Mouse (Mus musculus) embryonic facial prominence, embryonic 13.5 days (tissue): ENCODE measurements at regions not wholly inside any gene's neighbourhood (a gene's known extent, or its start where the extent isn't known, plus 50 kb on each side); places are given as distances from the start of the nearest gene placed in this dataset.

Experiments
- ATAC-seq: fragments of 200-750 bp; cut with Nextera tagmentation; 2 replicates; pipeline ENCODE4 v1.8.0; 2017; ENCODE audit warnings: low read depth; ENCODE audit not compliant: insufficient number of reproducible peaks, insufficient read depth, low FRiP score, low TSS enrichment
- H3K27ac ChIP-seq: fragments of 300-500 bp; sonication (generic); 2 replicates; pipeline ENCODE4 v1.5.1; 2015; ENCODE audit warnings: moderate library complexity, mild to moderate bottlenecking, inconsistent platforms
- H3K27me3 ChIP-seq: fragments of 300-500 bp; sonication (generic); 2 replicates; pipeline ENCODE4 v1.6.1; 2015; ENCODE audit warnings: mild to moderate bottlenecking, inconsistent platforms
- H3K36me3 ChIP-seq: fragments of 300-500 bp; sonication (generic); 2 replicates; pipeline ENCODE4 v1.6.1; 2015; ENCODE audit warnings: mild to moderate bottlenecking, inconsistent platforms
- H3K4me1 ChIP-seq: fragments of 300-500 bp; sonication (generic); 2 replicates; pipeline ENCODE4 v1.6.1; 2015; ENCODE audit warnings: inconsistent platforms
- H3K4me2 ChIP-seq: fragments of 300-500 bp; sonication (generic); 2 replicates; pipeline ENCODE4 v1.6.1; 2015; ENCODE audit warnings: moderate library complexity, mild to moderate bottlenecking, inconsistent platforms
- H3K4me3 ChIP-seq: fragments of 300-500 bp; sonication (generic); 2 replicates; pipeline ENCODE4 v1.5.1; 2015; ENCODE audit warnings: mild to moderate bottlenecking, inconsistent platforms
- H3K9ac ChIP-seq: fragments of 300-500 bp; sonication (generic); 2 replicates; pipeline ENCODE4 v1.6.1; 2015; ENCODE audit warnings: mild to moderate bottlenecking, inconsistent platforms
- H3K9me3 ChIP-seq: fragments of 300-500 bp; sonication (generic); 2 replicates; pipeline ENCODE4 v1.6.1; 2016; ENCODE audit warnings: inconsistent platforms
- WGBS: fragments of 180-500 bp; shearing (Covaris S2); methylation state at CpG from one replicate; pipeline ENCODE4 v1.1.7; 2015; ENCODE audit warnings: mixed read lengths; 5-methylcytosine and 5-hydroxymethylcytosine counted together

DNA sequence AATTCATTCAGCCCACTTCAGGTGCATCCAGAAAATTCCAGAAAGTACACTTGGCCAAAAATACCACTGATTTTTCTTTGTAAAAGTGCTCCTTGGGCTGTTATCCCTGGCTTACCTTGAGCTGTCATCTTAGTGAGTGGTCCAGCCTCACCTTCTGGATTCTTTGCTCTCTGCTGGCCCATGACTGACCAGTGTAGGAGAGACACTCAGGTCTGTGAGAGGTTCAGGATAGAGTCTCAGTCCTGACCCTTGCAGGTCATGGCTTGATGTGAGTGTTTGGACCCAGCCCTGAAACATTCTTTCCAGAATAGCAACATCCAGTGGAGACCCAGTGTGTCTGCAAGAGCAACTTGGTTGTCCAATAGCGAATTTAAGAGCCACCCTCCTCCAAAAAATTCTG is 182.0 kb downstream of the Irx2 start:
- Histone ChIP-seq H3K9me3 (no peaks in the 10 kb centered on the region), H3K27me3 (peaks cover 21% of the 10 kb centered on the region), H3K4me3 (no peak overlapping the region), H3K4me2 (no peak overlapping the region), H3K4me1 (no peaks in the 10 kb centered on the region), H3K27ac (no peak overlapping the region), H3K36me3 (no peaks in the 10 kb centered on the region), H3K9ac (no peak overlapping the region)
- no peak for ATAC-seq
- WGBS, result 82% methylated on average over 1 of the region's 1 CpGs

- no peaks in the 10 kb centered on the region for H3K36me3 ChIP-seq
- H3K9me3 ChIP-seq, result no peaks in the 10 kb centered on the region
- H3K27me3 ChIP-seq, result peaks cover 56% of the 10 kb centered on the region
- no peak overlapping the region for H3K4me3 ChIP-seq
- no peak overlapping the region for H3K27ac ChIP-seq
- no peak for ATAC-seq
- H3K9ac ChIP-seq, result no peak overlapping the region
- WGBS, result 46% methylated on average over 7 of the region's 7 CpGs
- H3K4me1 ChIP-seq, result peaks cover 4% of the 10 kb centered on the region; the same call in 1 of the 2 replicates
- H3K4me2 ChIP-seq, result no peak overlapping the region
Measured at GRCm38 (mm10) chr13:72814616-72815015, 186.0 kb downstream of the Irx2 start.

DNA sequence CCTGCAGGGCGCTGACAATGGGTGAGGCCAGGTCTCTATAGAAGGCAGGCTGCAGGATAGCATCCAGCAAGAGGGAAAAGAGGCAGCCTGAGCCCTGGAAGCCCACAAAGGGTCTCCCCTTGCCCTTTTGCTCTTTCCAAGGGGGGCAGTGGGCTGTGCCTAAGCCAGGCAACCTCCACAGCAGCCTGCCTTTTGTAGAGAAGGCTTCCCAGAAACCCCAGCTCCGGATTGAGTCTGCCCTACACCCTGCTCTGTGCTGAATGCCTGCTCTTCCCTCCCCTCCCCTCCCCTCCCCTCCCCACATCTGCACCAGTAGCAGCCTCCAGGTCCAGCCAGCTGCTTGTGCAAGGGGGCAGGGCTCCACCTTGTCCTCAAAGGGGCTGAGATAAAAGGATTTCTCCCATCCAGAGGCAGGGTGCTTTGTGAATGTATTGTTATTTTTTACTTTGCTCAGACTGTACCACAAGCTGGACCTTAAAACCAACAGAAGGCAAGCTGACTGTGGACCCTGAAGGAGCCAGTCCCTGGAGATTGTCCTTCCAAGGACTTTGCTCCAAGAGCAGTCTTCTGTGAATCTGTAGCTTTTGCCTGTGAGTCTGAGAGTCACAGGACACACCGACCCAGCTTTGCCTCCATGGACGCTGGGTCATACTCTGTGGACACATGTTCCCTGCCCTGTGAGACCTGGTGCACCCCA is 186.8 kb downstream of the Irx2 start:
- Histone ChIP-seq H3K9ac (no peak overlapping the region), H3K4me2 (no peak overlapping the region), H3K27me3 (peaks cover 56% of the 10 kb centered on the region), H3K9me3 (no peaks in the 10 kb centered on the region), H3K4me1 (peaks cover 4% of the 10 kb centered on the region; the same call in 1 of the 2 replicates), H3K36me3 (no peaks in the 10 kb centered on the region), H3K4me3 (no peak overlapping the region), H3K27ac (no peak overlapping the region)
- no peak for ATAC-seq
- WGBS, result 13% methylated on average over 3 of the region's 4 CpGs

GRCm38 (mm10) chr13:72815933-72816553 is 187.4 kb downstream of the Irx2 start:
- no peak for ATAC-seq
- WGBS, result 5% methylated on average over 18 of the region's 18 CpGs
- Histone ChIP-seq H3K4me3 (no peak overlapping the region), H3K4me2 (no peak overlapping the region), H3K27me3 (peaks cover 56% of the 10 kb centered on the region), H3K27ac (no peak overlapping the region), H3K4me1 (peaks cover 4% of the 10 kb centered on the region; the same call in 1 of the 2 replicates), H3K36me3 (no peaks in the 10 kb centered on the region), H3K9ac (no peak overlapping the region), H3K9me3 (no peaks in the 10 kb centered on the region)

GRCm38 (mm10) chr13:72816856-72817255 is 188.2 kb downstream of the Irx2 start:
- WGBS, result 10% methylated on average over 8 of the region's 8 CpGs
- Histone ChIP-seq H3K27ac (no peak overlapping the region), H3K4me1 (peaks cover 4% of the 10 kb centered on the region; the same call in 1 of the 2 replicates), H3K4me3 (no peak overlapping the region), H3K36me3 (no peaks in the 10 kb centered on the region), H3K4me2 (no peak overlapping the region), H3K27me3 (peaks cover 56% of the 10 kb centered on the region), H3K9me3 (no peaks in the 10 kb centered on the region), H3K9ac (no peak overlapping the region)
- no peak for ATAC-seq

- Histone ChIP-seq H3K27ac (no peak overlapping the region), H3K4me2 (no peak overlapping the region), H3K9ac (no peak overlapping the region), H3K36me3 (no peaks in the 10 kb centered on the region), H3K4me1 (peaks cover 4% of the 10 kb centered on the region; the same call in 1 of the 2 replicates), H3K27me3 (peaks cover 56% of the 10 kb centered on the region), H3K4me3 (no peak overlapping the region), H3K9me3 (no peaks in the 10 kb centered on the region)
- 14% methylated on average over 2 of the region's 2 CpGs for WGBS
- no peak for ATAC-seq
Measured at GRCm38 (mm10) chr13:72817521-72817920, 188.9 kb downstream of the Irx2 start.

- no peaks in the 10 kb centered on the region for H3K9me3 ChIP-seq
- H3K27me3 ChIP-seq, result peaks cover 56% of the 10 kb centered on the region
- peaks cover 4% of the 10 kb centered on the region; the same call in 1 of the 2 replicates for H3K4me1 ChIP-seq
- no peak overlapping the region for H3K27ac ChIP-seq
- H3K36me3 ChIP-seq, result no peaks in the 10 kb centered on the region
- 11% methylated on average over 6 of the region's 6 CpGs for WGBS
- no peak overlapping the region for H3K4me3 ChIP-seq
- no peak overlapping the region for H3K9ac ChIP-seq
- ATAC-seq, result no peak
- no peak overlapping the region for H3K4me2 ChIP-seq
Measured at GRCm38 (mm10) chr13:72817930-72818329, 189.3 kb downstream of the Irx2 start.

DNA sequence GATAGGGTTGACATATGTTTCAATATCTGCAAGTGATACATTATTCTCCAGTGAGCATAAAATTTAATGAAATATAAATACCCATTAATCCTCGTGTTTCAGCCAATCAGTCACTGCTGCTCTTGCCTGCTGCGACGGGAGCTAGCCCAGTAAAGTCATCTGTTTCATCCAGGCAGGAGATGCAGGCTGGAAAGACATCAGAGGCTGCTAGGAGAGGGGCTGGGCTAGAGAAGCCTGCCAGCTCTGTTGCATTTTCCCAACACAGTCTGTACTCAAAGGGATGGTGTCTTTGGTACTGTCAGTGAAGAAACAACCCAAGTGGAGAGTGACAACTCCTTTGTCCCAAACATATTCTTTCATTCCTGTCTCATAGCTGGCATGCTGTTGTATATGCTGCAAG is 198.0 kb downstream of the Irx2 start:
- Histone ChIP-seq H3K27me3 (peaks cover 24% of the 10 kb centered on the region), H3K4me3 (no peak overlapping the region), H3K4me1 (no peaks in the 10 kb centered on the region), H3K27ac (no peak overlapping the region), H3K9me3 (no peaks in the 10 kb centered on the region), H3K4me2 (no peak overlapping the region), H3K36me3 (no peaks in the 10 kb centered on the region), H3K9ac (no peak overlapping the region)
- ATAC-seq, result no peak
- 43% methylated on average over 3 of the region's 3 CpGs for WGBS

DNA sequence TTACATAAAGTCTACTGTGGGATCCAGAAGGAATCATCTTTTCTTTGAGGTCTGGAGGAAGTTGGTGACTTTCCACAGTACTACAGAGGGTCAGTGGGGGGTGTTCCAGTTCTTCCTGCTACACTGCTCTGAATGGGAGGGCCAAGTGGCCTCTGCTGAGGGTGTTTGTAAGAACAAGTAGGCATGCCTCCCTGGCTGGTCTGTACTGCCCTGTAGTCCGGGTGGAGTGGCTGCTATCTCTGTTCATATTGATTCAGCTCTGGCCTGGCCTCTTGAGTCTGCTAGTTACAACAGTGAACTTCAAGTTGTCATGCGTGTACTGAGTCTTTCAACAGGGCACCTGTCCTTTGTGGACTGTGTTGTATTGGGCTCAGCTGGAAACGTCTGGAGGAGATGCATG is 200.7 kb downstream of the Irx2 start:
- no peaks in the 10 kb centered on the region for H3K9me3 ChIP-seq
- H3K27me3 ChIP-seq, result peaks cover 21% of the 10 kb centered on the region
- H3K36me3 ChIP-seq, result no peaks in the 10 kb centered on the region
- no peak overlapping the region for H3K9ac ChIP-seq
- H3K4me3 ChIP-seq, result no peak overlapping the region
- ATAC-seq, result no peak
- no peak overlapping the region for H3K27ac ChIP-seq
- 77% methylated on average over 3 of the region's 3 CpGs for WGBS
- no peaks in the 10 kb centered on the region for H3K4me1 ChIP-seq
- no peak overlapping the region for H3K4me2 ChIP-seq

GRCm38 (mm10) chr13:72833326-72833725 is 204.7 kb downstream of the Irx2 start:
- ATAC-seq, result no peak
- Histone ChIP-seq H3K9me3 (no peaks in the 10 kb centered on the region), H3K9ac (no peak overlapping the region), H3K36me3 (no peaks in the 10 kb centered on the region), H3K4me2 (no peak overlapping the region), H3K4me3 (no peak overlapping the region), H3K27me3 (peaks cover 14% of the 10 kb centered on the region; the same call in 1 of the 2 replicates), H3K27ac (no peak overlapping the region), H3K4me1 (no peaks in the 10 kb centered on the region)
- WGBS, result 73% methylated on average over 2 of the region's 2 CpGs

GRCm38 (mm10) chr13:72837016-72837415 is 208.4 kb downstream of the Irx2 start:
- Histone ChIP-seq H3K9ac (no peak overlapping the region), H3K27me3 (0 out of 2 replicates have a peak, but pooled peaks cover 8% of the 10 kb centered on the region), H3K4me3 (no peak overlapping the region), H3K4me1 (no peaks in the 10 kb centered on the region), H3K36me3 (no peaks in the 10 kb centered on the region), H3K9me3 (no peaks in the 10 kb centered on the region), H3K27ac (no peak overlapping the region), H3K4me2 (no peak overlapping the region)
- 78% methylated on average over 9 of the region's 9 CpGs for WGBS
- no peak for ATAC-seq

DNA sequence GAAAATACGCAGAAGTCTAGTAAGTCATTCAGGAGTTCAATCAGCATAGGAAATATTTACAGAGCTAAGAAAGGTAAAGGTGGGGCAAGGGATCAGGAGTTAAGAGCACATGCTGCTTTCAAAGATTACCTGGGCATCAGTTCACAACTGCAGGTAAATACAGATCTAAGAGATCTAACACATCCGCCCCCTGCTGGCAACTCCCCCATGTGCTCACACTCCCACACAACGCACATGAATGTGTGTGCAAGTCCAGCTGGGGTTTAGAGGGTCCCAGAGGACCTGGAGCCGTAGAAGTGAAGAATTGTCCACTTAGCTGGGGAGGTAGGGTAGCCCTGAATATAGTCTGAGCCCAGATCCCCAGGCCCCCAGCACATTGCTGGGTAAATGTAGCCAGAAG is 219.5 kb downstream of the Irx2 start:
- H3K27ac ChIP-seq, result no peak overlapping the region
- no peak overlapping the region for H3K9ac ChIP-seq
- 72% methylated on average over 4 of the region's 4 CpGs for WGBS
- no peak overlapping the region for H3K4me2 ChIP-seq
- no peaks in the 10 kb centered on the region for H3K27me3 ChIP-seq
- no peaks in the 10 kb centered on the region for H3K4me1 ChIP-seq
- no peak for ATAC-seq
- H3K9me3 ChIP-seq, result no peaks in the 10 kb centered on the region
- no peaks in the 10 kb centered on the region for H3K36me3 ChIP-seq
- H3K4me3 ChIP-seq, result no peak overlapping the region
